Mouse (Mus musculus): ENCODE measurements around the gene Cdkn2aip. TPM values are rescaled to one million over a fixed set of nuclear protein-coding genes. Genes with fewer than 3 reads are reported as not detected.

Gene Cdkn2aip
- polyA plus RNA-seq (2014; fragmentation: Illumina TruSeq; extraction: RNeasy Lipid Tissue Mini Kit (QIAGEN cat#74804)), result 26.0 TPM

GRCm38 (mm10) chr8:47713761-47714745 is at the start of gene Cdkn2aip:
Gene Cdkn2aip (minus strand): TSS chr8:47713932.

GRCm38 (mm10) chr8:47674777-47675710 is 38.7 kb downstream of the Cdkn2aip start, which contains the start of gene Ing2:
Gene Ing2 (minus strand): TSS chr8:47675556.

Other genes with a start within 250 kb of the Cdkn2aip start
- 36.5 TPM for gene Trappc11, start 180.5 kb downstream of the Cdkn2aip start, polyA plus RNA-seq (2014; fragmentation: Illumina TruSeq; extraction: RNeasy Lipid Tissue Mini Kit (QIAGEN cat#74804))
- gene Rwdd4a, start 180.3 kb downstream of the Cdkn2aip start, polyA plus RNA-seq (2014; fragmentation: Illumina TruSeq; extraction: RNeasy Lipid Tissue Mini Kit (QIAGEN cat#74804)), result 43.6 TPM
- gene Ing2, start 38.4 kb downstream of the Cdkn2aip start, polyA plus RNA-seq (2014; fragmentation: Illumina TruSeq; extraction: RNeasy Lipid Tissue Mini Kit (QIAGEN cat#74804)), result 20.7 TPM
- not detected for gene Cldn24, start 108.2 kb upstream of the Cdkn2aip start, polyA plus RNA-seq (2014; fragmentation: Illumina TruSeq; extraction: RNeasy Lipid Tissue Mini Kit (QIAGEN cat#74804))
- gene Cldn22, start 110.5 kb upstream of the Cdkn2aip start, polyA plus RNA-seq (2014; fragmentation: Illumina TruSeq; extraction: RNeasy Lipid Tissue Mini Kit (QIAGEN cat#74804)), result 2.0 TPM

All from ovary, adult 10 weeks (tissue).